Mouse (Mus musculus) cerebellum, adult 2 months (tissue): ENCODE data around the gene Olfr876.

Source experiments
- CTCF ChIP-seq: fragments of 200-500 bp; IDR thresholded peaks from 2 replicates; pipeline ENCODE4 v1.5.1; 2011; ENCODE audit warnings: low read depth, mild to moderate bottlenecking, control low read depth, low read length, moderate library complexity, borderline replicate concordance; ENCODE audit not compliant: insufficient read depth
- POLR2A ChIP-seq: fragments of 200-500 bp; IDR thresholded peaks from 2 replicates; pipeline ENCODE4 v1.6.1; 2011; ENCODE audit warnings: low read length, control low read depth, borderline replicate concordance; ENCODE audit not compliant: insufficient read depth

DNA sequence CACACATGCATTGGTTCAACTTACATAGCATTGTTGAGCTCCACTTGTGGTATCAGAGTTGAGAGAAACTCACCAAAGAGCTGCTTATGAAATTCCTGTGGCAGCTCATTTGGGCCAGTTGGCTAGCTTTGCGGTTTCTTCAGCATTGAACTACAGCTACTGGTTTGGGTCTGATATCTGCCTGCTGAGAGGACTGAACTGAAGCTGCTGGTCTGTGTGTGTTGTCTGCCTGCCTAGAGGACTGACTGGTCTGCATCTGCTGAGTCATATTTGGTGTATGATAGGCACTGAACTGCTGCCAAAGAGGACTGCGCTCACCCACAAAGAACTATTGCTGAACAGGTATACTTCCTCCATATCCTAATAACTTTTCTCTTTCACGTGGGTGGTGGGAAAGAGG, 5.6 kb downstream of the Olfr876 start:
- TF ChIP-seq CTCF, result no peak
- no peak for TF ChIP-seq POLR2A
